Mouse (Mus musculus) intestine, embryonic 14.5 days (tissue): ENCODE measurements around the gene Chad. TPM values are rescaled to one million over a fixed set of nuclear protein-coding genes. Genes with fewer than 3 reads are reported as not detected.
A peak's percentile ranks its signal among the peaks of the same experiment; 100 is the strongest.

ENCODE experiments used
- ATAC-seq: fragments of 200-750 bp; cut with Nextera tagmentation; replicated peaks from 2 replicates; pipeline ENCODE4 v1.8.0; 2017; ENCODE audit warnings: low read depth, moderate number of reproducible peaks, moderate TSS enrichment, moderate library complexity; ENCODE audit not compliant: low FRiP score, low TSS enrichment
- DNase-seq: peaks from one replicate; pipeline ENCODE4 v3.0.0-alpha.2; 2018; ENCODE audit warnings: low spot score
- H3K27ac ChIP-seq: fragments of 300-500 bp; sonication (generic); 2 replicates; pipeline ENCODE4 v1.5.1; 2014; ENCODE audit warnings: low read depth, mild to moderate bottlenecking, control low read depth
- H3K27me3 ChIP-seq: fragments of 300-500 bp; sonication (generic); replicated peaks from 2 replicates; pipeline ENCODE4 v1.6.1; 2014; ENCODE audit warnings: low read length, control low read depth; ENCODE audit not compliant: control insufficient read depth, insufficient read depth
- H3K36me3 ChIP-seq: fragments of 300-500 bp; sonication (generic); 2 replicates; pipeline ENCODE4 v1.6.1; 2014; ENCODE audit warnings: low read length, control low read depth; ENCODE audit not compliant: control insufficient read depth, insufficient read depth
- H3K4me1 ChIP-seq: fragments of 300-500 bp; sonication (generic); replicated peaks from 2 replicates; pipeline ENCODE4 v1.6.1; 2014; ENCODE audit warnings: low read length, control low read depth, mixed read lengths; ENCODE audit not compliant: control insufficient read depth, insufficient read depth
- H3K4me2 ChIP-seq: fragments of 300-500 bp; sonication (generic); 2 replicates; pipeline ENCODE4 v1.6.1; 2014; ENCODE audit warnings: low read length
- H3K4me3 ChIP-seq: fragments of 300-500 bp; sonication (generic); 2 replicates; pipeline ENCODE4 v1.5.1; 2014; ENCODE audit warnings: low read depth, low read length, control low read depth, mixed read lengths
- H3K9ac ChIP-seq: fragments of 300-500 bp; sonication (generic); 2 replicates; pipeline ENCODE4 v1.6.1; 2014; ENCODE audit warnings: mild to moderate bottlenecking, low read length
- H3K9me3 ChIP-seq: fragments of 300-500 bp; sonication (generic); 2 replicates; pipeline ENCODE4 v1.6.1; 2016; ENCODE audit warnings: low read length, control low read depth; ENCODE audit not compliant: control insufficient read depth
- WGBS: fragments of 180-500 bp; shearing (Covaris S2); extraction: QIAGEN DNeasy Blood & Tissue Kit; methylation state at CpG from one replicate; pipeline ENCODE4 v1.1.7; 2014; 5-methylcytosine and 5-hydroxymethylcytosine counted together
- polyA plus RNA-seq: library from polyadenylated mRNA; unstranded; fragments of >200 nt; fragmentation: Nextera tagmentation; extraction: Ambion mirVana; gene quantifications from 2 replicates; pipeline ENCODE4 v1.2.1, GENCODE M21; 2014

Chad gene
- polyA plus RNA-seq, 1 experiment from 2014 or later: 1.2 TPM

DNA sequence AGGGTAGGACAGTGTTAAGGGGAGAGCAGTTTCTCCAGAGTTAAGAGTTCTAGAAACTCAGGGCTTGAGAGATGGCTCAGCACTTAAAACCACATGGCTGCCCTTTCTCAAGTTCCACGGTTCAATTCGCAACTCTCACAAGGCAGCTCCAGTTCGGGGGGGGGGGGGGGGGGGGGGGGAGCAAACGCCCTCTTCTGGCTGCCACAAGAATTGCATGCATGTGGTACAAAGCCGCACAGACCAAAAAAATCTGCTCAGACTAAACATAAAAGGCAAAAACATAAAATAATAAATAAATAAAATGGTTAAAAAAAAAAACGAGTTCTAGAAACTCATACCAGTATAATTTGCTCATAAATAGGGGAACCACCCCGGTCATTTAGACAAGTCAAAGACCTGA lies 9.7 kb downstream of the Chad start:
- Histone ChIP-seq H3K4me3 (no peak overlapping the region), H3K4me1 (no peaks in the 10 kb centered on the region), H3K4me2 (no peak overlapping the region), H3K27me3 (no peaks in the 10 kb centered on the region), H3K27ac (no peak overlapping the region), H3K9ac (no peak overlapping the region), H3K9me3 (no peaks in the 10 kb centered on the region), H3K36me3 (peaks cover 8% of the 10 kb centered on the region)
- WGBS: 24% methylated on average over 7 of the region's 7 CpGs
- DNase-seq: no peak
- no peak for ATAC-seq

DNA sequence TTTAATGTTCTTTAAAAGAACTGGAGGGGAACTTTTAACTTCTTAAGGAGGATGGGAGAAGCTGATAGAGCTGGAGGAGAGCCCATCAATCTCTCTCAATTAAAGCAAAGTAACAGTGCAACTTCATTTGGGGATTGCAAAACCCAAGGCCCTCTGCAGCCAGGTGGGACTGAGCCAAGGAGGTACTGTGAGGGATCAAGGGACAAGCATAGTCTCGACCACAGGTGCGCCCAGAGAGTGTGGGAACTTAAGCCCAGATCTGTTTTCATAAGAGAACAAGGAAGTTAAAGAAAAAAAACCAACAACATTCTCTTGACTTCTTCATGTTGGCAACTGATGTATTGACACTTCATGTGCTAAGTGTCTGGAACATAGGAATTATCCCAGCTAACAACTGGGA lies 10.2 kb downstream of the Chad start:
- 82% methylated on average over 2 of the region's 2 CpGs for WGBS
- no peak for DNase-seq
- Histone ChIP-seq H3K27ac (no peak overlapping the region), H3K9ac (no peak overlapping the region), H3K27me3 (no peaks in the 10 kb centered on the region), H3K36me3 (peaks cover 6% of the 10 kb centered on the region; the same call in 1 of the 2 replicates), H3K4me3 (no peak overlapping the region), H3K4me1 (no peaks in the 10 kb centered on the region), H3K9me3 (no peaks in the 10 kb centered on the region), H3K4me2 (no peak overlapping the region)
- no peak for ATAC-seq

DNA sequence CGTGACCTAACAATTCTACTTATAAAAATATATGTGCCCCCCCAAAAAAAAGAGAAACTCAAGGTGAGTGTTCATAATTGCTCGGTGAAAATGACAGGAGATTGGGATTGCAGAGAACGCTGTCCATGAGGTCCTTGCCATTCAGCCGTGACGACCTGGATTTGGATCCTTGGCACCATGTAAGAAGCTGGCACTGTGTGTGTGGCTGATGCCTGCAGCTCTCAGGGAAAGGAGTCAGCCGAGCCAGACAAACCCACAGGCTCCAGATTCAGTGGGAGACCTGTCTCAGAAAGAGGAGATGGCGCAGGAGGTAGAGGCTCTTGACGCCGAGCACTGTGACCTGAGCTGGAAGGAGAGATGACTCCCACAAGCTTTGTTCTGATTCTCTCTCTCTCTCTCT lies 11.5 kb downstream of the Chad start:
- Histone ChIP-seq H3K4me3 (no peak overlapping the region), H3K4me2 (no peak overlapping the region), H3K9me3 (no peaks in the 10 kb centered on the region), H3K4me1 (no peaks in the 10 kb centered on the region), H3K27me3 (no peaks in the 10 kb centered on the region), H3K27ac (no peak overlapping the region), H3K36me3 (no peaks in the 10 kb centered on the region), H3K9ac (no peak overlapping the region)
- DNase-seq (no peak), ATAC-seq (no peak)
- 90% methylated on average over 9 of the region's 9 CpGs for WGBS

DNA sequence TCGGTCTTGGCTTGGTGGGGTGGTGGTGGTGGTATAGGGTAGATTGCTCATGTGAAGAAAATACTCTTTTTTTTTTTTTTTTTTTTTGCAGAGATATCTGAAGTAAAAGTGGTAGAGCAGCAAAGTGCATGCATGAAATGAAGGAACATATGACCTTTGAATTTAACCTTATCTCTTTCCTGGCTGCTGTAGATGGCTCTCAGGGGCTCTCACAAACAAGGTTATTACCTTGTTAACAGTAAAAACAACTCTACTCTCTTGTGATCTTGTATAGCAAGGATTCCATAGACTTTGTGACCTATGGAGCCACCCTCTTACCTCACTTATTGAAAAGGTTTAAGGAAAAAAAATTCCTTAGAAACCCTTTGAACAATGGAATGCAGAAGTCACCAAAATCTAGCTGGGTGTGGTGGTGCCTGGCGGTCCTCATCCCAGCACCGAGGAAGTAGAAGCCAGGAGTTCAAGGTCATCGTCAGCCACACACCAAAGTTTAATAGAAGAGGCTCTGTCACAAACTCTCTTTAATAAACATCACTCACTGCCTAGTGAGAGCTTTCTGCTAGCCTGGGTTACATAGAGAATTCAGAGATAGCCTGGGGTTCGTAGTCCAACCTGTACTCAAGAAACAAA lies 15.4 kb downstream of the Chad start:
- DNase-seq (no peak), ATAC-seq (no peak)
- 79% methylated on average over 5 of the region's 5 CpGs for WGBS
- Histone ChIP-seq H3K36me3 (0 out of 2 replicates have a peak, but pooled peaks cover 3% of the 10 kb centered on the region), H3K4me2 (no peak overlapping the region), H3K9ac (no peak overlapping the region), H3K4me1 (no peaks in the 10 kb centered on the region), H3K27me3 (no peaks in the 10 kb centered on the region), H3K4me3 (no peak overlapping the region), H3K27ac (no peak overlapping the region), H3K9me3 (no peaks in the 10 kb centered on the region)

DNA sequence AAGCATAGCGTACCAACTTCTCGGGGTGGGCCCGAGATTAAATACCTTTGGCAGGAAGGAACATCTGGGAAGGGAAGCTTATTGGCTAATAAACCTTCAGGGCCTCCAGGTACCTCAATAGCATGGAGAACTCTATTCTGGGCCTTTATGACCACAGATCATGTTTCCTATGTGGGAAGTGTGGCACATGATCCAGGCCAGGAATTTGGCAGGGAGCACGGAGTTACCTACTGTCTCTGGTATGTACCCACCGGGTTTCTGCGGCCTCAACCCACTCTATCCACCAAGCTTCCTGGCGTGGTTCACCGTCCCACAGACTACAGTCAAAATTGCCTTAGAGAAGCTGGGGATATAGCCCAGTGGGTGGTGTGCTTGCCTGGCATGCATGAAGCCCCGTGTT lies 20.2 kb downstream of the Chad start:
- Histone ChIP-seq H3K9me3 (no peaks in the 10 kb centered on the region), H3K9ac (no peak overlapping the region), H3K4me1 (no peaks in the 10 kb centered on the region), H3K36me3 (0 out of 2 replicates have a peak, but pooled peaks cover 3% of the 10 kb centered on the region), H3K4me2 (no peak overlapping the region), H3K27ac (no peak overlapping the region), H3K27me3 (no peaks in the 10 kb centered on the region), H3K4me3 (no peak overlapping the region)
- DNase-seq (no peak), ATAC-seq (no peak)
- 93% methylated on average over 9 of the region's 9 CpGs for WGBS

DNA sequence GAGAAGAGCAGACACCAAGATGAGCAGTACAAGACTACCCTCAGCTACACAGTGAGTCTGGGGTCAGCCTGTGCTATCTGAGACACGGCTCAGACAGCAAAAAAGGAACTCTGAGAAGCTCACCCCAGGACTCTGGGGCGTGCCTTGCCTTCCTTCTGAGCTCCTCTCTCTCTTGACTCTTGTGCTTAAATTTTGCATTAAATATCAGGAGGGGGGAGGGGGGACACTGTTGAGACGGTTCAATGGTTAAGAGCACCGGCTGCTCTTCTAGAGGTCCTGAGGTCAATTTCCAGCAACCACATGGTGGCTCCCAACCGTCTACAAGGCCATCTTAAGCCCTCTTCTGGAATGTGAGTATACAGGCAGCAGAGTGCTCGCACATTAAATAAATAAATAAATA lies 22.7 kb downstream of the Chad start:
- Histone ChIP-seq H3K27ac (no peak overlapping the region), H3K4me1 (peaks cover 7% of the 10 kb centered on the region; the same call in 1 of the 2 replicates), H3K9ac (no peak overlapping the region), H3K4me3 (no peak overlapping the region), H3K9me3 (no peaks in the 10 kb centered on the region), H3K36me3 (0 out of 2 replicates have a peak, but pooled peaks cover 3% of the 10 kb centered on the region), H3K4me2 (no peak overlapping the region), H3K27me3 (no peaks in the 10 kb centered on the region)
- no peak for DNase-seq
- WGBS: 86% methylated on average over 6 of the region's 6 CpGs
- no peak for ATAC-seq

DNA sequence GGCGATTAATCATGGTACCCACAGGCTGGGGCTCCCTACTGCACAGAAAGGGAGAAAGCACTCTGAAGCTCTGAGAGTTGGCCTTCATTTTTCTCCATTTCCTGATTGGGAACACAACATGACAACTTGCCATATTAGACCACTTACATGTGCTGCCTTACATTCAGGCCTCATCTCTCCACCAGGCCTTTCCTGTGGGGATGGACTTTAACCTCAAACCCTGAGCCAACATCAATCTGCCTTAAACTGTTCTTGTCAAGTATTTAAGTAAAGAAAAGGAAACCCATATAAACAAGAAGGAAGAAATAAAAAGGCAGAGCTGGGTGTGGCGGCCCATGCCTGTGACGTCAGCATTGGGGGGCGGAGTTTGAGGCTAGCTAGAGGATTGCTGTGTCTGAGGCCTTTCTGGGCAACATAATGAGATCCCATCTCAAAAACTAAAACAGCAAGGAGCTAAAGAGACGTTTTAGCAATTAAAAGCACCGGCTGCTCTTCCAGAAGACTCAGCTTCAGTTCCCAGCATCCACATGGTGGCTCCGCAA lies 31.5 kb downstream of the Chad start:
- no peak overlapping the region for H3K27ac ChIP-seq
- 67% methylated on average over 7 of the region's 7 CpGs for WGBS
- H3K27me3 ChIP-seq: no peaks in the 10 kb centered on the region
- no peaks in the 10 kb centered on the region for H3K9me3 ChIP-seq
- H3K36me3 ChIP-seq: no peaks in the 10 kb centered on the region
- ATAC-seq: no peak
- H3K4me1 ChIP-seq: peaks cover 12% of the 10 kb centered on the region
- DNase-seq: peak; percentile 77
- no peak overlapping the region for H3K4me2 ChIP-seq
- no peak overlapping the region for H3K9ac ChIP-seq
- H3K4me3 ChIP-seq: no peak overlapping the region

DNA sequence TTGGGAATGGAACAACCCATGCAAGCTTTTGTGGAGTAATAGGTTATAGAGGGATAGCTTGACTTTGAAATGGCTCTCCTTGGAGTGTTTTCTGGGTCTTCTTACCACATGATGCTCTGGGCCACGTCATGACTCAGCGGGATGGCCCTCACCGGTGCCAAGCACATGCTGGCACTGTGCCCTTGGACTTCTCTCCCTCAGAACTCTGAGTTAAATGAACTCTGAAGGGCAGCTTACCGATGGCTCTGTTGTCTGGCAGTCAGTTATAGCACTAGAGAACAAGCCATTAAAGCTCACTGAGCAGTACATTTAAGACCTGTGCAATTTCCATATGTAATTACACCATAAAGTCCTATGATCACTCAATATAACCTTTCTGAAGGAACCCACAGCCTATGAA lies 32.5 kb downstream of the Chad start:
- Histone ChIP-seq H3K4me2 (no peak overlapping the region), H3K9ac (no peak overlapping the region), H3K4me3 (no peak overlapping the region), H3K27ac (no peak overlapping the region), H3K27me3 (no peaks in the 10 kb centered on the region), H3K36me3 (no peaks in the 10 kb centered on the region), H3K9me3 (no peaks in the 10 kb centered on the region), H3K4me1 (peaks cover 12% of the 10 kb centered on the region)
- DNase-seq (no peak), ATAC-seq (no peak)
- 84% methylated on average over 4 of the region's 4 CpGs for WGBS
